In genomic region chr8:111992013-111992702, GRCm38 (mm10) we compare ENCODE assay signal across 8 mouse cellular contexts. TPM values are rescaled to one million over a fixed set of nuclear protein-coding genes. Genes with fewer than 3 reads are reported as not detected.
A peak's percentile ranks its signal among the peaks of the same experiment; 100 is the strongest.
DNase-seq lines count a peak whose midpoint lies in the region; ATAC-seq and TF ChIP-seq lines count a peak whose summit lies in the region.

Gene Adat1 (minus strand): TSS chr8:111992302.

- no peaks in the 10 kb centered on the region for H3K4me1 ChIP-seq in embryonic facial prominence, embryonic 14.5 days (ENCODE audit: control insufficient read depth, insufficient read depth, low read length)
- H3K4me1 ChIP-seq in limb, embryonic 14.5 days (ENCODE audit: control insufficient read depth, insufficient read depth, low read length) = 0 out of 2 replicates have a peak, but pooled peaks cover 3% of the 10 kb centered on the region
- peaks cover 4% of the 10 kb centered on the region; the same call in 1 of the 2 replicates for H3K4me1 ChIP-seq in midbrain, postnatal 0 days (ENCODE audit: insufficient read depth, low read length)

- peak within 1 kb of the TSS; percentile 65 for H3K4me2 ChIP-seq in embryonic facial prominence, embryonic 14.5 days (ENCODE audit: low read depth, low read length)
- H3K4me2 ChIP-seq in limb, embryonic 14.5 days (replicated peaks; ENCODE audit: low read depth, low read length, severe bottlenecking) = peak within 1 kb of the TSS; percentile 50
- peak within 1 kb of the TSS; percentile 62 for H3K4me2 ChIP-seq in midbrain, postnatal 0 days (ENCODE audit: low read depth, low read length, poor library complexity, severe bottlenecking)

- peak; percentile 97 for ATAC-seq in embryonic facial prominence, embryonic 14.5 days (ENCODE audit: low read depth)
- ATAC-seq in limb, embryonic 14.5 days (ENCODE audit: low FRiP score, low read depth) = peak; percentile 96
- ATAC-seq in midbrain, postnatal 0 days (ENCODE audit: low FRiP score) = peak; percentile 94

- DNase-seq in 3T3-L1 (ENCODE audit: low read depth, low spot score) = peak; percentile 93
- peak; percentile 67 to 69 for DNase-seq in adrenal gland, postnatal 4 days (ENCODE audit: low spot score in 2 of 2)
- peak; percentile 96 for DNase-seq in embryonic facial prominence, embryonic 14.5 days (ENCODE audit: low spot score)
- DNase-seq in heart, adult 8-10 months (ENCODE audit: low spot score) = peak; percentile 85
- DNase-seq in kidney, adult 9 months = peak; percentile 86
- DNase-seq in limb, embryonic 14.5 days (ENCODE audit: low spot score) = peak; percentile 91
- peak; percentile 95 for DNase-seq in midbrain, postnatal 0 days (ENCODE audit: low spot score)
- DNase-seq in spleen, postnatal 14 days (ENCODE audit: low spot score in 2 of 2) = peak; percentile 59 to 82

- H3K36me3 ChIP-seq in embryonic facial prominence, embryonic 14.5 days (ENCODE audit: control insufficient read depth, insufficient read depth, low read length) = peaks cover 64% of the 10 kb centered on the region
- H3K36me3 ChIP-seq in limb, embryonic 14.5 days (ENCODE audit: control insufficient read depth, insufficient read depth, low read length) = peaks cover 63% of the 10 kb centered on the region
- peaks cover 38% of the 10 kb centered on the region for H3K36me3 ChIP-seq in midbrain, postnatal 0 days (ENCODE audit: insufficient read depth, low read length)

- TF ChIP-seq POLR2A in limb, embryonic 14.5 days (IDR thresholded peaks at IDR 0.05; ENCODE audit: borderline replicate concordance, extremely low read depth, insufficient read depth, insufficient read length) = 0 out of 2 replicates have a peak, but pooled peaks have one; percentile 46

- H3K27ac ChIP-seq in embryonic facial prominence, embryonic 14.5 days (replicated peaks; ENCODE audit: low read depth, low read length) = 0 out of 2 replicates have a peak within 1 kb of the TSS, but pooled peaks have one; percentile 11
- no peak within 1 kb of the TSS for H3K27ac ChIP-seq in limb, embryonic 14.5 days (replicated peaks; ENCODE audit: low read depth, low read length)
- peak within 1 kb of the TSS; percentile 44; the same call in 1 of the 2 replicates for H3K27ac ChIP-seq in midbrain, postnatal 0 days (ENCODE audit: low read depth, low read length)

- H3K9me3 ChIP-seq in embryonic facial prominence, embryonic 14.5 days (ENCODE audit: control insufficient read depth, low read length) = no peaks in the 10 kb centered on the region
- H3K9me3 ChIP-seq in limb, embryonic 14.5 days (ENCODE audit: control insufficient read depth, low read length) = no peaks in the 10 kb centered on the region
- H3K9me3 ChIP-seq in midbrain, postnatal 0 days (ENCODE audit: low read length) = no peaks in the 10 kb centered on the region

- no peaks in the 10 kb centered on the region for H3K27me3 ChIP-seq in embryonic facial prominence, embryonic 14.5 days (replicated peaks; ENCODE audit: control insufficient read depth, insufficient read depth, low read length)
- no peaks in the 10 kb centered on the region for H3K27me3 ChIP-seq in limb, embryonic 14.5 days (ENCODE audit: control insufficient read depth, insufficient read depth, low read length)
- no peaks in the 10 kb centered on the region for H3K27me3 ChIP-seq in midbrain, postnatal 0 days (ENCODE audit: insufficient read depth, low read length)

- TF ChIP-seq CTCF in midbrain, postnatal 0 days (IDR thresholded peaks at IDR 0.05) = peak; percentile 43

- 4% methylated on average over 32 of the region's 33 CpGs for WGBS in embryonic facial prominence, embryonic 14.5 days
- WGBS in limb, embryonic 14.5 days = 6% methylated on average over 32 of the region's 33 CpGs
- 3% methylated on average over 32 of the region's 33 CpGs for WGBS in midbrain, postnatal 0 days

- peak within 1 kb of the TSS; percentile 87 for H3K9ac ChIP-seq in embryonic facial prominence, embryonic 14.5 days (ENCODE audit: low read depth, low read length)
- H3K9ac ChIP-seq in limb, embryonic 14.5 days (ENCODE audit: low read depth, low read length, severe bottlenecking) = peak within 1 kb of the TSS; percentile 68
- peak within 1 kb of the TSS; percentile 59 for H3K9ac ChIP-seq in midbrain, postnatal 0 days (replicated peaks; ENCODE audit: low read length, poor library complexity, severe bottlenecking)

- peak within 1 kb of the TSS; percentile 76 for H3K4me3 ChIP-seq in embryonic facial prominence, embryonic 14.5 days (ENCODE audit: low read depth, low read length)
- H3K4me3 ChIP-seq in limb, embryonic 14.5 days (replicated peaks; ENCODE audit: low read length) = peak within 1 kb of the TSS; percentile 82
- peak within 1 kb of the TSS; percentile 53 for H3K4me3 ChIP-seq in midbrain, postnatal 0 days (ENCODE audit: low read depth, low read length)

RNA-seq across cellular contexts. Expression of gene Adat1, which starts in this region (rescaled TPM):
- total RNA-seq in adrenal gland, postnatal 4 days (2021) = 1 to 10 TPM; 3.6 TPM
- polyA plus RNA-seq in embryonic facial prominence, embryonic 14.5 days (2014; fragmentation: Nextera tagmentation; extraction: Ambion mirVana) = 4.9 and 6.4 TPM in 2 replicates
- total RNA-seq in heart, adult 8-10 months (2022) = 1 to 10 TPM; 1.5 to 2.1 (median 1.8) TPM
- 11.4 and 12.2 TPM in 2 replicates for polyA plus RNA-seq in limb, embryonic 14.5 days (2012; rRNA removed)
- 6.1 and 6.8 TPM in 2 replicates for polyA plus RNA-seq in limb, embryonic 14.5 days (2014; fragmentation: Nextera tagmentation; extraction: Ambion mirVana)
- 3.4 and 5.2 TPM in 2 replicates for total RNA-seq in midbrain, postnatal 0 days (2014; rRNA removed)
- 3.8 and 4.7 TPM in 2 replicates for polyA plus RNA-seq in midbrain, postnatal 0 days (2015; fragmentation: Nextera tagmentation; extraction: Ambion mirVana)
